Mouse (Mus musculus) heart, postnatal 0 days (tissue): Measurements from ENCODE around the gene Pitpnm2.

Experiments used
- CTCF ChIP-seq: IDR thresholded peaks from 2 replicates; pipeline ENCODE4 v1.5.1; 2016; ENCODE audit warnings: antibody characterized with exemption, control low read depth, low read depth
- EP300 ChIP-seq: IDR thresholded peaks from 2 replicates; pipeline ENCODE4 v1.6.1; 2016; ENCODE audit warnings: antibody characterized with exemption, low read depth

DNA sequence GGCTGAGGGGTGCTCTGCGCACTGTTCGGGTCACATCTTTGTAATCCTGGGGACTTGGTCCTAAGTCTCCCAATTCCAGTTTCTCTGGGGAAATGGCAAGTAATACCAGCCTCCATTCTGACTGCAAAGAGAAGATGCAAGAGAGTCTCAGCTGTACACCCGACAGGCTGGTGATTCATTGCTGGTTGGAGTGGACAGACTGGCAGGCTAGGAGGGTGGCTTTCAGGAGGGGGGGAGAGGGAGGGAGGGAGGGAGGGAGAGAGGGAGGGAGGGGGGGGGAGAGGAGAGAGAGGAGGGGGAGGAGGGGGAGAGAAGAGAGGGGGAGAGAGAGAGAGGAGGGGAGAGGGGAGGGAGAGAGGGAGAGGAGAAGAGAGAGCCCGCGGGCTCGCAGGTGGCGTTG, 134.0 kb downstream of the Pitpnm2 start:
- no peak for TF ChIP-seq CTCF
- no peak for TF ChIP-seq EP300
